Mouse (Mus musculus): Measurements from ENCODE around the gene Xrcc4. TPM values are rescaled to one million over a fixed set of nuclear protein-coding genes. Genes with fewer than 3 reads are reported as not detected.

Gene Xrcc4
- polyA plus RNA-seq, 1 experiment from 2014 or later: 11.8 TPM

- WGBS: 71% methylated on average over 10 of the region's 10 CpGs
- DNase-seq (ENCODE audit: low spot score) (no peak), ATAC-seq (replicated peaks; ENCODE audit: low FRiP score) (peak; percentile 67)
- Histone ChIP-seq H3K36me3 (ENCODE audit: control insufficient read depth, insufficient read depth, low read length) (no peaks in the 10 kb centered on the region), H3K27me3 (ENCODE audit: control insufficient read depth, insufficient read depth, low read length) (no peaks in the 10 kb centered on the region), H3K4me1 (replicated peaks; ENCODE audit: control insufficient read depth, insufficient read depth, low read length) (peaks cover 4% of the 10 kb centered on the region), H3K4me3 (ENCODE audit: low read depth, low read length) (no peak overlapping the region), H3K9ac (ENCODE audit: low read length) (no peak overlapping the region), H3K9me3 (ENCODE audit: control insufficient read depth, low read length) (no peaks in the 10 kb centered on the region), H3K4me2 (ENCODE audit: low read depth, low read length, severe bottlenecking) (0 out of 2 replicates have a peak overlapping the region, but pooled peaks have one; percentile 15), H3K27ac (ENCODE audit: low read depth, low read length) (peak overlapping the region; percentile 31)
Measured at GRCm38 (mm10) chr13:89878832-89879468, 210.5 kb downstream of the Xrcc4 start.

- H3K4me2 ChIP-seq (ENCODE audit: low read depth, low read length, severe bottlenecking): no peak overlapping the region
- H3K9ac ChIP-seq (ENCODE audit: low read length): no peak overlapping the region
- no peaks in the 10 kb centered on the region for H3K36me3 ChIP-seq (ENCODE audit: control insufficient read depth, insufficient read depth, low read length)
- H3K9me3 ChIP-seq (ENCODE audit: control insufficient read depth, low read length): no peaks in the 10 kb centered on the region
- H3K27me3 ChIP-seq (ENCODE audit: control insufficient read depth, insufficient read depth, low read length): no peaks in the 10 kb centered on the region
- WGBS: 92% methylated on average over 4 of the region's 4 CpGs
- DNase-seq (ENCODE audit: low spot score): no peak
- H3K4me3 ChIP-seq (ENCODE audit: low read depth, low read length): no peak overlapping the region
- H3K27ac ChIP-seq (ENCODE audit: low read depth, low read length): no peak overlapping the region
- H3K4me1 ChIP-seq (replicated peaks; ENCODE audit: control insufficient read depth, insufficient read depth, low read length): peaks cover 4% of the 10 kb centered on the region
- no peak; the same call in 1 of the 2 replicates for ATAC-seq (replicated peaks; ENCODE audit: low FRiP score)
Measured at GRCm38 (mm10) chr13:89875499-89875898, 213.9 kb downstream of the Xrcc4 start.

GRCm38 (mm10) chr13:89872725-89873124, 216.7 kb downstream of the Xrcc4 start:
- Histone ChIP-seq H3K36me3 (ENCODE audit: control insufficient read depth, insufficient read depth, low read length) (no peaks in the 10 kb centered on the region), H3K27me3 (ENCODE audit: control insufficient read depth, insufficient read depth, low read length) (no peaks in the 10 kb centered on the region), H3K9ac (ENCODE audit: low read length) (no peak overlapping the region), H3K9me3 (ENCODE audit: control insufficient read depth, low read length) (no peaks in the 10 kb centered on the region), H3K27ac (ENCODE audit: low read depth, low read length) (no peak overlapping the region), H3K4me3 (ENCODE audit: low read depth, low read length) (no peak overlapping the region), H3K4me1 (replicated peaks; ENCODE audit: control insufficient read depth, insufficient read depth, low read length) (no peaks in the 10 kb centered on the region), H3K4me2 (ENCODE audit: low read depth, low read length, severe bottlenecking) (no peak overlapping the region)
- no peak for ATAC-seq (replicated peaks; ENCODE audit: low FRiP score)
- WGBS: 85% methylated on average over 3 of the region's 3 CpGs
- DNase-seq (ENCODE audit: low spot score): no peak

GRCm38 (mm10) chr13:89854139-89854538, 235.3 kb downstream of the Xrcc4 start:
- no peak overlapping the region for H3K4me2 ChIP-seq (ENCODE audit: low read depth, low read length, severe bottlenecking)
- WGBS: 89% methylated on average over 5 of the region's 5 CpGs

GRCm38 (mm10) chr13:89850746-89851145, 238.7 kb downstream of the Xrcc4 start:
- Histone ChIP-seq H3K4me1 (replicated peaks; ENCODE audit: control insufficient read depth, insufficient read depth, low read length) (no peaks in the 10 kb centered on the region), H3K27me3 (ENCODE audit: control insufficient read depth, insufficient read depth, low read length) (no peaks in the 10 kb centered on the region), H3K4me3 (ENCODE audit: low read depth, low read length) (no peak overlapping the region), H3K9me3 (ENCODE audit: control insufficient read depth, low read length) (no peaks in the 10 kb centered on the region), H3K9ac (ENCODE audit: low read length) (no peak overlapping the region), H3K36me3 (ENCODE audit: control insufficient read depth, insufficient read depth, low read length) (no peaks in the 10 kb centered on the region), H3K4me2 (ENCODE audit: low read depth, low read length, severe bottlenecking) (no peak overlapping the region), H3K27ac (ENCODE audit: low read depth, low read length) (no peak overlapping the region)
- WGBS: 88% methylated on average over 2 of the region's 2 CpGs
- no peak for DNase-seq (ENCODE audit: low spot score)
- no peak for ATAC-seq (replicated peaks; ENCODE audit: low FRiP score)

More at GRCm38 (mm10) chr13:89854139-89854538, 235.3 kb downstream of the Xrcc4 start:
- DNase-seq (ENCODE audit: low spot score) (no peak), ATAC-seq (replicated peaks; ENCODE audit: low FRiP score) (no peak)
- Histone ChIP-seq H3K4me1 (replicated peaks; ENCODE audit: control insufficient read depth, insufficient read depth, low read length) (no peaks in the 10 kb centered on the region), H3K4me3 (ENCODE audit: low read depth, low read length) (no peak overlapping the region), H3K27ac (ENCODE audit: low read depth, low read length) (no peak overlapping the region), H3K9me3 (ENCODE audit: control insufficient read depth, low read length) (no peaks in the 10 kb centered on the region), H3K27me3 (ENCODE audit: control insufficient read depth, insufficient read depth, low read length) (no peaks in the 10 kb centered on the region), H3K36me3 (ENCODE audit: control insufficient read depth, insufficient read depth, low read length) (no peaks in the 10 kb centered on the region), H3K9ac (ENCODE audit: low read length) (no peak overlapping the region)

- Histone ChIP-seq H3K9ac (ENCODE audit: low read length) (no peak overlapping the region), H3K4me2 (ENCODE audit: low read depth, low read length, severe bottlenecking) (no peak overlapping the region), H3K4me1 (replicated peaks; ENCODE audit: control insufficient read depth, insufficient read depth, low read length) (no peaks in the 10 kb centered on the region), H3K4me3 (ENCODE audit: low read depth, low read length) (no peak overlapping the region), H3K27me3 (ENCODE audit: control insufficient read depth, insufficient read depth, low read length) (no peaks in the 10 kb centered on the region), H3K36me3 (ENCODE audit: control insufficient read depth, insufficient read depth, low read length) (no peaks in the 10 kb centered on the region), H3K9me3 (ENCODE audit: control insufficient read depth, low read length) (no peaks in the 10 kb centered on the region), H3K27ac (ENCODE audit: low read depth, low read length) (no peak overlapping the region)
- DNase-seq (ENCODE audit: low spot score) (no peak), ATAC-seq (replicated peaks; ENCODE audit: low FRiP score) (no peak)
- 96% methylated on average over 1 of the region's 1 CpGs for WGBS
Measured at GRCm38 (mm10) chr13:89849955-89850354, 239.5 kb downstream of the Xrcc4 start.

GRCm38 (mm10) chr13:89838635-89839034, 250.8 kb downstream of the Xrcc4 start:
- 96% methylated on average over 3 of the region's 3 CpGs for whole genome bisulfite sequencing

GRCm38 (mm10) chr13:89834485-89834884, 254.9 kb downstream of the Xrcc4 start:
- ATAC-seq (replicated peaks; ENCODE audit: low FRiP score) (no peak), DNase-seq (ENCODE audit: low spot score) (no peak)
- no peaks in the 10 kb centered on the region for H3K27me3 ChIP-seq (ENCODE audit: control insufficient read depth, insufficient read depth, low read length)
- H3K4me1 ChIP-seq (replicated peaks; ENCODE audit: control insufficient read depth, insufficient read depth, low read length): no peaks in the 10 kb centered on the region
- no peak overlapping the region for H3K4me2 ChIP-seq (ENCODE audit: low read depth, low read length, severe bottlenecking)
- no peaks in the 10 kb centered on the region for H3K36me3 ChIP-seq (ENCODE audit: control insufficient read depth, insufficient read depth, low read length)
- H3K9me3 ChIP-seq (ENCODE audit: control insufficient read depth, low read length): no peaks in the 10 kb centered on the region
- H3K4me3 ChIP-seq (ENCODE audit: low read depth, low read length): no peak overlapping the region
- no peak overlapping the region for H3K27ac ChIP-seq (ENCODE audit: low read depth, low read length)
- no peak overlapping the region for H3K9ac ChIP-seq (ENCODE audit: low read length)
- 71% methylated on average over 3 of the region's 3 CpGs for WGBS

More at GRCm38 (mm10) chr13:89838635-89839034, 250.8 kb downstream of the Xrcc4 start:
- Histone ChIP-seq H3K9ac (ENCODE audit: low read length) (no peak overlapping the region), H3K36me3 (ENCODE audit: control insufficient read depth, insufficient read depth, low read length) (no peaks in the 10 kb centered on the region), H3K4me2 (ENCODE audit: low read depth, low read length, severe bottlenecking) (no peak overlapping the region), H3K4me1 (replicated peaks; ENCODE audit: control insufficient read depth, insufficient read depth, low read length) (no peaks in the 10 kb centered on the region), H3K27ac (ENCODE audit: low read depth, low read length) (no peak overlapping the region), H3K4me3 (ENCODE audit: low read depth, low read length) (no peak overlapping the region), H3K9me3 (ENCODE audit: control insufficient read depth, low read length) (no peaks in the 10 kb centered on the region), H3K27me3 (ENCODE audit: control insufficient read depth, insufficient read depth, low read length) (no peaks in the 10 kb centered on the region)
- no peak for DNase-seq (ENCODE audit: low spot score)
- ATAC-seq (replicated peaks; ENCODE audit: low FRiP score): no peak

- H3K36me3 ChIP-seq (ENCODE audit: control insufficient read depth, insufficient read depth, low read length): no peaks in the 10 kb centered on the region
- WGBS: 63% methylated on average over 2 of the region's 2 CpGs
- no peaks in the 10 kb centered on the region for H3K27me3 ChIP-seq (ENCODE audit: control insufficient read depth, insufficient read depth, low read length)
- no peak overlapping the region for H3K9ac ChIP-seq (ENCODE audit: low read length)
- DNase-seq (ENCODE audit: low spot score) (no peak), ATAC-seq (replicated peaks; ENCODE audit: low FRiP score) (no peak)
- H3K4me2 ChIP-seq (ENCODE audit: low read depth, low read length, severe bottlenecking): no peak overlapping the region
- no peak overlapping the region for H3K4me3 ChIP-seq (ENCODE audit: low read depth, low read length)
- no peaks in the 10 kb centered on the region for H3K9me3 ChIP-seq (ENCODE audit: control insufficient read depth, low read length)
- no peak overlapping the region for H3K27ac ChIP-seq (ENCODE audit: low read depth, low read length)
- H3K4me1 ChIP-seq (replicated peaks; ENCODE audit: control insufficient read depth, insufficient read depth, low read length): no peaks in the 10 kb centered on the region
Measured at GRCm38 (mm10) chr13:89833053-89833670, 256.2 kb downstream of the Xrcc4 start.
